Mouse (Mus musculus) ES-CJ7 (cell line): ENCODE measurements around the gene Bcas3.

Experiments
- DNase-seq: peaks from one replicate; pipeline ENCODE4 v3.0.0; 2011; ENCODE audit warnings: low read depth, low spot score

Bcas3 gene

GRCm38 (mm10) chr11:85379091-85379490, 26.1 kb downstream of the Bcas3 start:
- DNase-seq = no peak

GRCm38 (mm10) chr11:85380046-85380445, 27.1 kb downstream of the Bcas3 start:
- no peak for DNase-seq

- DNase-seq = peak; percentile 71
These were observed 29.1 kb downstream of the Bcas3 start for GRCm38 (mm10) chr11:85382055-85382454.

DNA sequence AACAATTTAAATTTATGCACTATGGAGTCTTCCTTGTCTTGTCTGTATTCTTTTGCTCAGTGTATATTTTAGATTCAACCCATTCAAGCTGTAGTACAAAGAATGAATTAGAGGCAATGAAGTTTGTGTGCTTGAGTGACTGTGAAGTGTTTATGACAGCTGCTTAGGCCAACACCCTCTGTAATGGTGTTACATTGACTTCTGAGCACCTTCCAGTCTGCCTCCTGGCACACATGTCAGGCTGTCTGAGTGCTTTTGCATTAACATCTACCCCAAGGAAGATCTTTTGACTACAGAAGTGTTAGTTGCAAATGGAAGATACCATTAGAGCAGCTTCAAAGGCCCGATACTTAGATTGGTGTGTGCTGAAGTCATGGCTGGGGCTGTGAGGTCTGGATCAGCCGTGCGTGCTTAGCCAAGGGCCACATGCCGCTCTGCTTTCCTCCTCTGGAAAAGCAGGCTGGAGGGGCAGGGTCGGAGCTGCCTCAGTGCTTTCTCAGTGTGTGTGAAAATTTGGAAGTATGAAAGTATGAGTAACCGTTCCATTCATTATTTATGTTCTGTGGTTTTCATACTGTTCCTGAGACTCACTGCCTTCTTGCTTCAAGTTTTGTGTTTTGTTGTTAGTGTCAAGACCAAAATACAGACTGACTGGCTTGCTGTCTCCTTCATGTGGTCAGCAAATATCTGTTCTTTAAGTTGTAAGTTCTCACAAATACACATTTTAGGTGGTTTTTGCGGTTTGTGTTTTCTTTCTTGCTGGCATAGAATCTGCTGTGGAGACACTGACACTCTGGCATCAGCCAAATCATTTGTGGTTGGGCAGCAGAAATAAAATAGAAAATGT, 31.2 kb downstream of the Bcas3 start:
- DNase-seq = no peak

DNA sequence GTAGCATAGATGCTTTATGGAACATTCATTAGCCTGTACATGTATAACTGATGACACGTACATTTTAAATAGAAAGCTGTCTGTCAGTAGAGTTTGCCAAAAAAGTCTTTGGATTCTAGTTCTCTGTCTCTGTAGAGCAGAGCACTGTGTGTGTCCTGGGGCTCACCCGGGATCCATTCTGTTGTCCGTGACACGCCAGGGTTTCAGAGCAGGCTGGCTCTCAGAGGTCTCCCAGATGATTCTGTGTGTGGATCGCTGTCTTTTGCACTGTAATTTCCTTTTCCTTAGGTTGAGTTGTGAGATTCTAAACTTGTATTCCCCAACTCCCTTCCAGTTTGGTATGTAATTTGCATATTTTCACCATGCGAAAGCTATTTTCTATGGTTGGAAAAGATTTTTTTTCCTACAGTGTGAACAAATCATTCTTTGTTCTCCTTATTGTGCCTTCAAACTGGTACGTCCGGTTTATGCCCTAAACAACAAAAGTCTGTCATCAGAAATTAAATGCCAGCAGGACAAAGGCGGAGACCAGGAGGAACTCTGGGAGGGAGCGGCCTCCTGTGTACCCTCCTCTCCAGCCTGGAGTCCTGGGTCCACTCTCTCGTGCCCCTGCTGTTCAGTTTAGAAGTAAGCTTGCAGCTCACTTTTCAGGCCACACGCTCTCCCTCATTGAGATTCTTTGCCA, 39.4 kb downstream of the Bcas3 start:
- peak; percentile 66 for DNase-seq

- DNase-seq = no peak
These were observed 39.9 kb downstream of the Bcas3 start for GRCm38 (mm10) chr11:85392864-85393220.

DNA sequence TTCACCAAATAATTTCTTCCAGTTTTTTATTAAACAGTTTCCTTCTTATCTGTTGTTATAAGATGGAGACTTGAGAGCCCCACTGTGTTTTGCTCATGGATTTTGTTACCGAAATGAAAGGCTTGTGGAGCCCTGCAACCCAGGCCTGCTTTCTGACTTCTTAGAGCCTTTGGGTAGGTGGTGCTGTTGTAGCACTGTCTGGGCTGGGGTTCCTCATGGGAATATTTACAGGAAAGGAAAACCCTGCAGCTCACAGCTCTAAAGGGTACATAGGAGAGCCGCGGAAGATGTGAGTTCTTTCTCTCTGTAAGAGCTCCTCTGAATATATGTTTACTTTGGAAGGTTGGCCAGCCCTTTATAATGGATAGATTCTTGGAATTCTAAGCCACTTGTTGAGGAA, 41.0 kb downstream of the Bcas3 start:
- no peak for DNase-seq

DNA sequence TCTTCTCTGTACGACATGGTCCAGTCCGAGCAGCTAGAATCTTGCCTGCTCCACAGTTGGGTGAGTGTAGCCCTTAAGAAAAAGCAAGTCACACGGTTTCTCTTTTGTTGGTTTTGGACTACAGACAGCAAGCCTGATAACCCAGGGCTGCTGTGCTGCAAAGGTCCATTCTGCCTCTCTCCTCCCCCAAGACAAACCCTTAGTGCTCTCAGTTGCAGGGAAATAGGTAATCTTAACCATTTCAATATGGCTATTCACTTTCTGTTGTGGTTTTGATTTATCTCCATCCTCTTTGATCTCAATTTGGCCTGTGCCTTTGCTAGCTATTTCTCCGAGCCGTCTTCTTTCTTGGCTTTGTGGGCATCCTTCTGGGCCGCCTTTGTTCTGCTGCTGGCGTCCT, 42.4 kb downstream of the Bcas3 start:
- DNase-seq = no peak

GRCm38 (mm10) chr11:85406531-85406930, 53.6 kb downstream of the Bcas3 start:
- DNase-seq = no peak

DNA sequence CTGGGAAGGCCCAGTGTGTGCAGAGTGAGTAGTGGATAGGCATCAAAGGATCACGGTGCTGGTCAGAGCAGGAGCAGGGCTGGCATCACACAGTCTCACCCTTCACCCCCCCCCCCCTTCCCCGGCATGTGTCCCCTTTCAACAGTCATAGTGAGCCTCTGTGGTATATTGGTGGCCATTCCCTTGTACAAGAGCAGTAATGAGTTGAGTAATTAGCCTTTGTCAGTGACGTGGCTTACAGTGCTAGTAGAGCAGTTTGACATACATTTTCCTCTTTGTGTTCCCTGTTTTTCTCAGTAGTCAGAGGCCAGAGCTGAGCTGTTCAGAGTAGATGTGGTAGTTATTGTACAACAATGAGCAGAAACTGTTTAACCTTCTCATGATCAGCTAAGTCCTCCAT, 54.7 kb downstream of the Bcas3 start:
- no peak for DNase-seq

- no peak for DNase-seq
These were observed 59.4 kb downstream of the Bcas3 start for GRCm38 (mm10) chr11:85412319-85412718.

GRCm38 (mm10) chr11:85414476-85414875, 61.5 kb downstream of the Bcas3 start:
- no peak for DNase-seq

DNA sequence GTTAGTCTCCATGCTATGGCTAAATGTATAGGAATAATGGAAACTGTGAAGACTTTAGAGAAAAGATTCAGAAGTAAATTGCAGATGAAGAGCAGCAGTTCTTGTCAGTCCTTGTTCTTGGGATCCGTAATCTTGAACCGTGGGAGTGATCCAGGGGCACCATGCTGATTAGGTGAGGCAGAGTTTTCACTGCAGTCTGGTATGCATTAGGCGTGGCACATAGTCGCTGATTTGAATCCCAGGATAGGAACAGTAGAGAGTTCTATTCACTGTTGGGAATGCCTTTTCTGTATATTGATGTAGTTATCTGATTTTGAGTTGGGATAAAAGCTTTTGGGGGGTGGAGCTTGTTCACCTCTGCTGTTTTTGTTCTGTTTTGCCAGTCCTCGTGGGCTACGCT, 74.4 kb downstream of the Bcas3 start:
- DNase-seq = peak; percentile 17

- no peak for DNase-seq
These were observed 75.3 kb downstream of the Bcas3 start for GRCm38 (mm10) chr11:85428227-85428626.

GRCm38 (mm10) chr11:85430743-85431448, 77.9 kb downstream of the Bcas3 start:
- no peak for DNase-seq

- no peak for DNase-seq
These were observed 94.4 kb downstream of the Bcas3 start for GRCm38 (mm10) chr11:85447375-85447774.

- no peak for DNase-seq
These were observed 100.8 kb downstream of the Bcas3 start for GRCm38 (mm10) chr11:85453598-85454304.

- DNase-seq = no peak
These were observed 101.3 kb downstream of the Bcas3 start for GRCm38 (mm10) chr11:85454305-85454682.

DNA sequence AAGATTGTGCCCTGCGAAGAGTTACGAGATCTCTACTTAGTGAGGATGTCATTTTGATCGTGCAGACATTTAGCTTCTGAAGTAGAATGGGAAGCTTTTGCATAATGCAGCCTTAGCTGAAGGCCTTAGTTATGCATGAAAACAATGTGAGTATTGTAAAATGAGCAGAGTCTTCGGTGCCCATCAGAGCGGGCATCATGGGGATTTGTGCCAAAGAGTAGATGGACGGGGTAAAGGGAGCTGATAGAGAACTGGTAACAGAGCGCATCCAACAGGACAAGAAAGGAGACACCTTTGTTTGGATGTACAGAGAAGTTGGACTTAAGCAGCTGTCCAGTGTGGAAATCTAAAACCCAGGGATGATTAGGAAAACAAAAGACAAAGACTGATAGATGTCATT, 108.6 kb downstream of the Bcas3 start:
- DNase-seq = no peak

- DNase-seq = no peak
These were observed 116.6 kb downstream of the Bcas3 start for GRCm38 (mm10) chr11:85469526-85469925.

DNA sequence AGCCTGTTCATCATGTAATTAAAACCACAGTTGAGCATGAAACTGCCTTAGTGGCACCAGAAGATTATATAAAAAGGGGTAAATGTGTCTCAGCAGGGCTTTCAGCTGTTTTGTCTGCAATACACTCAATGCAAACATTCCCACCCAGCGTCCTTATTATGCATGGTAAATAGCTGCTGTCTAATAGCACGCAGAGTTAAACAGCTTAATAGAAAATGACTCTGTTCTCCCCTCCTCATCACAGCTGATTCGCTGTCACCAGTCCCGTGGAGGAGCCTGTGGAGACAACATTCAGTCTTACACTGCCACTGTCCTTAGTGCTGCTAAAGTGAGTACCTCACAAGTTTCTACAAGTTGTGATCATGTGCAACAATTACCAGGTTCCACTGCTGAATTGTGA, 117.5 kb downstream of the Bcas3 start:
- DNase-seq = no peak

DNA sequence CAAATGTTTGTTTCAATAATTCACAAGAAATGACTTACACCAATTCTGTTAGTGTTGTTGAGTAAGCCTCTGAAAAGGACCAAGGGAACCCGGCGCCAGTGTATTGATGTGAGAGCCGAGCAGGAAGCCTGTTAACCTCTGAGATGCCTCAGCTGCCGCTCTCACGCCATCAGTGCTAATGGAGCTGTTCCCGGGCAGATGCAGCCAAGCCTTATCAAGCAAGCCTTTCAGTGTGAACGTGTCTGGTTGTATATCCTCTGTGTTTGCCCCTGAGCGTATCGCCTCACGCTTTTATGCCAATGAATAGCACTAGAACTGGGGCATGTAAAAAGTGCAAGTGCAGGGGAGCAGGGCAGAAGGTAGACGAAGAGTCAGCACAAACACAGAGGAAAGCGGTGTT, 121.4 kb downstream of the Bcas3 start:
- no peak for DNase-seq
